Mouse (Mus musculus) central nervous system, embryonic 14 days (tissue): ENCODE results near the gene Crybb3. TPM values are rescaled to one million over a fixed set of nuclear protein-coding genes. Genes with fewer than 3 reads are reported as not detected.

Experiments used
- polyA plus RNA-seq: library from polyadenylated mRNA; depleted of rRNA; stranded (reverse); fragments of >200 nt; gene quantifications from 2 replicates; pipeline ENCODE4 v1.2.3, GENCODE M21; 2012; rRNA removed

The Crybb3 gene
- polyA plus RNA-seq, result 1.9 and 3.4 TPM in 2 replicates

DNA sequence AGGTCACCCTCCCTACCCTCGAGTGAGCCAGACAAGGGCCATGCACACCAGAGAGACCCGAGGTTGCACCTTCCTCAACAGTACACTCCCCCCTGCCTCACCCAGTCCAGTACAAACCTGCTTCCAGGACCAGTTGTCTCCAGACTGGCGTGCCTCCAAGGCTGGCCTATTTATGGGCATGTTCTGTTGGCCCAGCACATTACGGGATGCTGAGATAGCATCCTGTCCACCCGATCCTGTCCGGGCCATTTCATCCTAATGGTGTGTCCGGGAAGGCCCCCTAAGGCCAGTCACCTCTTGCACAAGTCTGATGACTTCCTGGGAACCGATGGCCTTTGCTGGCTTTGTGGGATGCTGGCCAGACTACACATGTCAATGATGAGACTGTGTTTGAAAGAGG lies at the start of gene Crybb3:
Gene Crybb3 (minus strand): TSS at position 146 of the 400 bp plus-strand sequence.

GRCm38 (mm10) chr5:113070017-113070416 lies 11.4 kb downstream of the Crybb3 start, which contains the start of gene Crybb2:
Crybb2 (minus strand) TSS chr5:113070117.

Other genes with a start within 250 kb of the Crybb3 start
- gene Myo18b, start 185.2 kb downstream of the Crybb3 start, polyA plus RNA-seq, result 1.0 and 2.2 TPM in 2 replicates
- gene Grk3, start 65.8 kb downstream of the Crybb3 start, polyA plus RNA-seq, result 16.9 and 20.7 TPM in 2 replicates
- gene Crybb2, start 11.5 kb downstream of the Crybb3 start, polyA plus RNA-seq, result not detected in 2 replicates
- 6.5 and 7.5 TPM in 2 replicates for gene 2900026A02Rik, start 139.7 kb upstream of the Crybb3 start, polyA plus RNA-seq
- gene Tmem211, start 145.3 kb upstream of the Crybb3 start, polyA plus RNA-seq, result 0.12 and 0.16 TPM in 2 replicates
- gene Sgsm1, start 229.2 kb upstream of the Crybb3 start, polyA plus RNA-seq, result 26.4 and 27.3 TPM in 2 replicates